Mouse (Mus musculus): ENCODE results near the gene Corin. TPM values are rescaled to one million over a fixed set of nuclear protein-coding genes. Genes with fewer than 3 reads are reported as not detected.

Gene Corin
- polyA plus RNA-seq, 1 experiment from 2014 or later, result 0.01 TPM

DNA sequence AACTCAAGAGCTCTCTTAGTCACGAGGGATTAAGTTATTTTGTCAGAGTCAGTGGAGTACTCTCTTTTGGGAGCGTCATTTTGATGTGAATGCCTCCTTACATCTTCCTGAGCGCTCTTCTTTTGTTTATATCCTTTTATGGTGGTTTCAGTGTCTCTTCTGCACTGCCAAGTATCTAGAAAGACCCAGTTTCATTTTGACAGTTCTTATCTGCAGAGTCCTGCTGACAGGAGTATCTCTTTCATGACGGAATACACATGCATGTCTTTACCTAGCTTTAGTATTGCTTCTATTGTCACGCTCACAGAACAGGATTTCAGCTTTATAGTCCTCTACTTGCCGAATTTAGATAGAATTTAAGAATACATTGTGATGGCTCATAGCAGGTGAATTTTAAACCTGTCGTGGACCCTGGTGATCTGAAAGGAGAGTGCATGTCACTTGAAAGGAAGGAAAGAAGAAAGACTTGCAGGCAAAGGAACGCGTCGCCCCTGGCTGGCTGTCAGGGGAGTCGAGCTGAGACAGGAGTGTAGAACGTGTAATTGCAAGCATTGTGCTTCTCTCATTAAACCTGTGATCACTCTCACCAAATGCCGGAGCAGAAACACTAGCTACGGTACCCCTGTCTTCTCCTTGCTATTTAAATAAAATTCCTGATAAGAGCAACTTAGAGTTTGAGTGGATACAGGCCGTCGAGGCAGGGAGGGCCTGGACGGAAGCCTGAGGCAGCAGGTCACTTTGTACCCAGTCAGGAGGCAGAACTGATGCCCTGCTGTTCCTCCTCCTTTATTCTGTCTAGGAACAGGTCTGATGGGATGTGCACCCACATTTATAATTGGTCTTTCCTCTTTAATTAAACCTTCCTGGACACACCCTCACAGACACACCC, 245.6 kb downstream of the Corin start:
- Histone ChIP-seq H3K4me3 (replicated peaks) (no peak overlapping the region), H3K27ac (replicated peaks) (no peak overlapping the region), H3K4me1 (replicated peaks) (peaks cover 28% of the 10 kb centered on the region), H3K27me3 (no peaks in the 10 kb centered on the region), H3K4me2 (no peak overlapping the region), H3K9me3 (replicated peaks) (no peaks in the 10 kb centered on the region), H3K9ac (no peak overlapping the region), H3K36me3 (replicated peaks) (peaks cover 28% of the 10 kb centered on the region)
- ATAC-seq (ENCODE audit: insufficient read depth), result no peak
- 75% methylated on average over 17 of the region's 17 CpGs for WGBS (ENCODE audit: insufficient replicate concordance)

DNA sequence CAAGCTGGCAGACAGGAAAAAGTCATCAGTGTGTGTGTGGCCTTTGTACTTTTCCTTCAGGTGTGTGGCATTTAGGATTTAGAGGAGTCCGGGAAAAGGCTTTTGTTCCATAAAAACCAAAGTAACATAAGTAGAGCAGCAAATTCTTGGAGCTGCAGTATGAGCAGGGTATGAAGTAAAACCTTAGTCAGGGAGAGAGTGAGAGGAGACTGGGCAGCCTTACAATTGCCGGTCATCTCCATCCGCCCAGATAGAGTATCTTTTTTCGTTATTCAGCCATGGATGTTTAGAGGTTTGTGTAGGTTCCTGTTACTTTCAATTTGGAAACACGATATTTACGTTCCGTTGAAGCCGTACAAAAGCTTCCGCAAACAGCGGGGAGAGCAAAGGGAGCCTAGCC, 247.2 kb downstream of the Corin start:
- Histone ChIP-seq H3K27me3 (no peaks in the 10 kb centered on the region), H3K27ac (replicated peaks) (no peak overlapping the region), H3K9ac (no peak overlapping the region), H3K4me3 (replicated peaks) (no peak overlapping the region), H3K9me3 (replicated peaks) (no peaks in the 10 kb centered on the region), H3K36me3 (replicated peaks) (peaks cover 27% of the 10 kb centered on the region), H3K4me2 (no peak overlapping the region), H3K4me1 (replicated peaks) (peaks cover 28% of the 10 kb centered on the region)
- no peak for ATAC-seq (ENCODE audit: insufficient read depth)
- 86% methylated on average over 10 of the region's 10 CpGs for WGBS (ENCODE audit: insufficient replicate concordance)

DNA sequence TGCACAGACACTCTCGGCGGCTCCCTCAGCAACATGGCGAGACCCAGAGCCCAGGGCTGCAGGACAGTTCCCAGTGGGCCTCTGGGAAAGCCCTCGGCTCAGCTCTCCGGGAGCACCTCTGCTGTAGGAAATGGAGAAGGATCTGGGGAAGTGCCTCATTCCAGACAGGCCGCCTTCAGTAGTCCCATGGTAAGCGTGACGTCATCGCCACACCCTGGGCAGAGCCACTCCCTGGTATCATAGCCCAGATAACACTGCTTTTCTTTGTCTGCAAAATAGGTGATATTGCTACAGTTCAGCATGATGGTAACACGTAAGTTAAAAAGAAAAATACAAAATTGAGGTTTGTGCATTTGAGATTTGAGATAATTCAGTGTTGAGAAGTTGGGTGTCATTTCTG, 249.3 kb downstream of the Corin start:
- peak; percentile 67 for ATAC-seq (ENCODE audit: insufficient read depth)

DNA sequence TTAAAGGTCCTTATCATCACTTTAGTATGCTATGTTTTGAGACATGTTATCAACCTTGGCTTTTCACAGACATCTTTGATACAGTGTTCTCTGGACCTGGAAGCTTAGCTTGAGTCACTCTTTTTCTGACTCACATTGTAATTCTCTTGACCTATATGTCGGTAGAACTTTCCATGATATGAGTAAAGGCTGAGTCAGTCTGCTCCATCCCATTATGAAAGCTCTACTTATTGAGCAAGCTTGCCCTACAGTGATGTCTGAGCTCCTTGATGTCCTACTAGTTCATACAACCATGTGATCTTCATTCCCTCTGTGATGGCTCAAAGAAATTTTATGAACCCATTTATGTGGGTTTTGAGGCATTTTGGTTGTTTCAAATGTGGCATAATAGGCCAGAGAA, 254.1 kb downstream of the Corin start:
- Histone ChIP-seq H3K9ac (no peak overlapping the region), H3K9me3 (replicated peaks) (no peaks in the 10 kb centered on the region), H3K4me3 (replicated peaks) (no peak overlapping the region), H3K4me1 (replicated peaks) (peaks cover 9% of the 10 kb centered on the region), H3K27me3 (no peaks in the 10 kb centered on the region), H3K4me2 (no peak overlapping the region), H3K27ac (replicated peaks) (no peak overlapping the region), H3K36me3 (replicated peaks) (peaks cover 22% of the 10 kb centered on the region; the same call in 1 of the 2 replicates)
- no peak for ATAC-seq (ENCODE audit: insufficient read depth)
- WGBS (ENCODE audit: insufficient replicate concordance), result 80% methylated on average over 1 of the region's 1 CpGs

More for the DNA sequence above, 249.3 kb downstream of the Corin start:
- H3K9ac ChIP-seq, result no peak overlapping the region
- no peak overlapping the region for H3K4me3 ChIP-seq (replicated peaks)
- no peak overlapping the region for H3K27ac ChIP-seq (replicated peaks)
- H3K4me2 ChIP-seq, result peak overlapping the region; percentile 23; the same call in 1 of the 2 replicates
- H3K27me3 ChIP-seq, result no peaks in the 10 kb centered on the region
- H3K36me3 ChIP-seq (replicated peaks), result peaks cover 14% of the 10 kb centered on the region
- peaks cover 28% of the 10 kb centered on the region for H3K4me1 ChIP-seq (replicated peaks)
- 65% methylated on average over 10 of the region's 10 CpGs for WGBS (ENCODE audit: insufficient replicate concordance)
- no peaks in the 10 kb centered on the region for H3K9me3 ChIP-seq (replicated peaks)

Other genes starting within 250 kb of the Corin start
- gene Nfxl1, start 55.2 kb upstream of the Corin start, polyA plus RNA-seq (2015; fragmentation: Nextera tagmentation; extraction: Ambion mirVana), result 6.0 and 6.9 TPM in 2 replicates
- not detected in 2 replicates for gene Zar1, start 76.8 kb upstream of the Corin start, polyA plus RNA-seq (2015; fragmentation: Nextera tagmentation; extraction: Ambion mirVana)
- gene Gm5868, start 83.1 kb upstream of the Corin start, polyA plus RNA-seq (2015; fragmentation: Nextera tagmentation; extraction: Ambion mirVana), result not detected in 2 replicates
- not detected in 2 replicates for gene Cnga1, start 139.8 kb upstream of the Corin start, polyA plus RNA-seq (2015; fragmentation: Nextera tagmentation; extraction: Ambion mirVana)
- 28.1 and 35.4 TPM in 2 replicates for gene Nipal1, start 143.3 kb upstream of the Corin start, polyA plus RNA-seq (2015; fragmentation: Nextera tagmentation; extraction: Ambion mirVana)
- 0.05 and 0.06 TPM in 2 replicates for gene Txk, start 248.3 kb upstream of the Corin start, polyA plus RNA-seq (2015; fragmentation: Nextera tagmentation; extraction: Ambion mirVana)